ENCODE assay signal across 32 mouse cellular contexts in the genomic region with DNA sequence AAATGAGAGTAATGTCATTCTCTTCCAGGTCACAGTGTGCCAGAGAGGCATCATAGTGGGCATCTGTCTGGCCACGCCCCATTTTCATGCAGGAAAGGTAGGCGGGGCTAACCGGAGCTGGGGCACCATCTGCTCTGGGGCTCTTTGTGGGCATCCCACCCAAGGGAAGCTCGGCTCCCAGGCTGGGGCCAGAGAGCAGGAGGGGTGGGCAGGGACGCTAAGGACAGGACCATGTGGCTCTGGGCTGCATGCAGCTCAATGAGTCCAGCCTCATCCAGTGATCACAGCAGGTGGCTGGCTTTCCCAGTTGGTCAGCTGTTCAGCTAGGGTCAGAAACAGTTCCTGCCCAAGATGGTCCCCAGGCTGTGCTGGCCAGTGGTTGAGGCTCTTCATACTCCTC.
DNase-seq lines count a peak whose midpoint lies in the region; ATAC-seq and TF ChIP-seq lines count a peak whose summit lies in the region.
"Had no signal": no experiment of that assay in that cellular context is flagged by ENCODE, and none has a peak within 500 bp of the region (broad histone marks: within the 10 kb centered on the region; RNA-seq: fewer than 3 reads in every experiment).

No protein-coding gene starts in this region.

- ATAC-seq in forebrain, embryonic 16.5 days: no peak
- peak; percentile 5; the same call in 1 of the 2 replicates for ATAC-seq in hindbrain, embryonic 15.5 days (ENCODE audit: low FRiP score, low read depth)
- ATAC-seq in hindbrain, embryonic 12.5 days (ENCODE audit: low FRiP score): no peak
- ATAC-seq: forebrain, embryonic 14.5 days; inflammation-experienced regulatory T-cells, adult 6 months had no signal

- H3K4me1 ChIP-seq in forebrain, embryonic 10.5 days: peaks cover 76% of the 10 kb centered on the region
- H3K4me1 ChIP-seq in forebrain, embryonic 16.5 days (replicated peaks; ENCODE audit: control insufficient read depth, insufficient read depth, low read length): peaks cover 14% of the 10 kb centered on the region
- H3K4me1 ChIP-seq in hindbrain, embryonic 15.5 days (replicated peaks): peaks cover 38% of the 10 kb centered on the region
- peaks cover 50% of the 10 kb centered on the region for H3K4me1 ChIP-seq in hindbrain, embryonic 12.5 days
- H3K4me1 ChIP-seq in testis, adult 2 months (ENCODE audit: control insufficient read depth, insufficient read depth, low read length): no peaks in the 10 kb centered on the region
- H3K4me1 ChIP-seq: lung, embryonic 15.5 days had no signal

- DNase-seq in forebrain, embryonic 10.5 days (ENCODE audit: extremely low spot score, low spot score): no peak
- DNase-seq in testis, postnatal 14 days (ENCODE audit: low spot score): no peak
- no peak for DNase-seq in layer of hippocampus, adult 9-11 months
- DNase-seq in gastrocnemius, postnatal 10 days: no peak
- DNase-seq: adrenal gland, adult 8-10 months; cerebellum, adult 9-10 months; embryo, embryonic 11 days; gastrocnemius, postnatal 36 days; heart, adult 18-20 months; heart, postnatal 36 days; kidney, adult 2 months; kidney, postnatal 36 days; layer of hippocampus, postnatal 36 days; right cerebral cortex, adult 18-20 months; spleen, adult 18-20 months; thymus, postnatal 14 days had no signal

- no peak overlapping the region for H3K4me2 ChIP-seq in forebrain, embryonic 16.5 days (ENCODE audit: low read length)
- H3K4me2 ChIP-seq in hindbrain, embryonic 15.5 days: no peak overlapping the region
- H3K4me2 ChIP-seq in hindbrain, embryonic 12.5 days (replicated peaks): no peak overlapping the region
- H3K4me2 ChIP-seq: embryonic facial prominence, embryonic 13.5 days; heart, embryonic 11.5 days; limb, embryonic 12.5 days; liver, embryonic 11.5 days; lung, embryonic 15.5 days; midbrain, embryonic 12.5 days; neural tube, embryonic 15.5 days had no signal

- no peak overlapping the region for H3K4me3 ChIP-seq in forebrain, embryonic 10.5 days
- H3K4me3 ChIP-seq in forebrain, embryonic 16.5 days (replicated peaks; ENCODE audit: low read length): no peak overlapping the region
- H3K4me3 ChIP-seq in hindbrain, embryonic 15.5 days: no peak overlapping the region
- no peak overlapping the region for H3K4me3 ChIP-seq in hindbrain, embryonic 12.5 days
- H3K4me3 ChIP-seq in testis, adult 2 months (ENCODE audit: control insufficient read depth, low read depth, low read length): peak overlapping the region; percentile 57
- H3K4me3 ChIP-seq: embryonic facial prominence, embryonic 13.5 days; erythroblast, embryonic 14.5 days; layer of hippocampus, adult 2 months; limb, embryonic 12.5 days; lung, embryonic 15.5 days; midbrain, embryonic 12.5 days; neural tube, embryonic 15.5 days had no signal

- no peak overlapping the region for H3K9ac ChIP-seq in forebrain, embryonic 16.5 days (replicated peaks; ENCODE audit: low read depth, low read length)
- no peak overlapping the region for H3K9ac ChIP-seq in hindbrain, embryonic 15.5 days
- H3K9ac ChIP-seq in hindbrain, embryonic 12.5 days: no peak overlapping the region
- H3K9ac ChIP-seq: embryonic facial prominence, embryonic 13.5 days; limb, embryonic 12.5 days; lung, embryonic 15.5 days; midbrain, embryonic 12.5 days; neural tube, embryonic 15.5 days had no signal

- TF ChIP-seq POLR2A in testis, adult 2 months (IDR thresholded peaks at IDR 0.05; ENCODE audit: control insufficient read depth, low read depth, low read length): no peak

- no peaks in the 10 kb centered on the region for H3K9me3 ChIP-seq in forebrain, embryonic 10.5 days
- no peaks in the 10 kb centered on the region for H3K9me3 ChIP-seq in forebrain, embryonic 16.5 days (ENCODE audit: control insufficient read depth, low read length)
- H3K9me3 ChIP-seq in hindbrain, embryonic 15.5 days: no peaks in the 10 kb centered on the region
- no peaks in the 10 kb centered on the region for H3K9me3 ChIP-seq in hindbrain, embryonic 12.5 days (replicated peaks)
- H3K9me3 ChIP-seq: embryonic facial prominence, embryonic 13.5 days; limb, embryonic 12.5 days; lung, embryonic 15.5 days; midbrain, embryonic 12.5 days; neural tube, embryonic 15.5 days had no signal

- 0 out of 2 replicates have a peak, but pooled peaks cover 2% of the 10 kb centered on the region for H3K27me3 ChIP-seq in forebrain, embryonic 10.5 days (ENCODE audit: poor library complexity, severe bottlenecking)
- no peaks in the 10 kb centered on the region for H3K27me3 ChIP-seq in forebrain, embryonic 16.5 days (replicated peaks; ENCODE audit: control insufficient read depth, insufficient read depth, low read length)
- no peaks in the 10 kb centered on the region for H3K27me3 ChIP-seq in hindbrain, embryonic 15.5 days
- H3K27me3 ChIP-seq in hindbrain, embryonic 12.5 days: peaks cover under 1% of the 10 kb centered on the region
- no peaks in the 10 kb centered on the region for H3K27me3 ChIP-seq in testis, adult 2 months (ENCODE audit: control insufficient read depth, insufficient read depth, low read length)
- H3K27me3 ChIP-seq: embryonic facial prominence, embryonic 13.5 days; limb, embryonic 12.5 days; neural tube, embryonic 15.5 days had no signal

- no peaks in the 10 kb centered on the region for H3K36me3 ChIP-seq in forebrain, embryonic 10.5 days (replicated peaks)
- H3K36me3 ChIP-seq in forebrain, embryonic 16.5 days (ENCODE audit: control insufficient read depth, insufficient read depth): no peaks in the 10 kb centered on the region
- H3K36me3 ChIP-seq in hindbrain, embryonic 15.5 days: no peaks in the 10 kb centered on the region
- H3K36me3 ChIP-seq in hindbrain, embryonic 12.5 days: no peaks in the 10 kb centered on the region
- H3K36me3 ChIP-seq in testis, adult 2 months (ENCODE audit: control insufficient read depth, insufficient read depth, low read length): no peaks in the 10 kb centered on the region
- H3K36me3 ChIP-seq: embryonic facial prominence, embryonic 13.5 days; G1E; limb, embryonic 12.5 days; lung, embryonic 15.5 days; midbrain, embryonic 12.5 days; neural tube, embryonic 15.5 days had no signal

- 75% methylated on average over 5 of the region's 5 CpGs for WGBS in forebrain, embryonic 10.5 days
- 88% methylated on average over 5 of the region's 5 CpGs for WGBS in forebrain, embryonic 16.5 days
- WGBS in hindbrain, embryonic 15.5 days: 49% methylated on average over 5 of the region's 5 CpGs
- 54% methylated on average over 5 of the region's 5 CpGs for WGBS in hindbrain, embryonic 12.5 days

- H3K27ac ChIP-seq in forebrain, embryonic 10.5 days: 0 out of 2 replicates have a peak overlapping the region, but pooled peaks have one; percentile 9
- no peak overlapping the region for H3K27ac ChIP-seq in forebrain, embryonic 16.5 days (ENCODE audit: low read length)
- H3K27ac ChIP-seq in hindbrain, embryonic 15.5 days (replicated peaks): no peak overlapping the region
- no peak overlapping the region for H3K27ac ChIP-seq in hindbrain, embryonic 12.5 days
- no peak overlapping the region for H3K27ac ChIP-seq in testis, adult 2 months (ENCODE audit: control insufficient read depth, insufficient read depth, low read depth, low read length)
- H3K27ac ChIP-seq: embryonic facial prominence, embryonic 13.5 days; layer of hippocampus, adult 2 months; limb, embryonic 12.5 days; lung, embryonic 15.5 days; midbrain, embryonic 12.5 days; neural tube, embryonic 15.5 days had no signal

- no peak for TF ChIP-seq CTCF in testis, adult 2 months (IDR thresholded peaks at IDR 0.05; ENCODE audit: control insufficient read depth, insufficient read depth, insufficient replicate concordance, low read depth, low read length)
